Mouse (Mus musculus): ENCODE measurements around the gene Sf3a1. TPM values are rescaled to one million over a fixed set of nuclear protein-coding genes. Genes with fewer than 3 reads are reported as not detected.

Gene Sf3a1
- polyA plus RNA-seq, 2 experiments from 2014 or later, result 57.5 to 68.2 TPM

GRCm38 (mm10) chr11:4218637-4219036 lies 58.5 kb downstream of the Sf3a1 start:
- no peak for ATAC-seq

- no peak for ATAC-seq
These were observed 59.2 kb downstream of the Sf3a1 start for GRCm38 (mm10) chr11:4219317-4219751.

GRCm38 (mm10) chr11:4219908-4220307 lies 59.8 kb downstream of the Sf3a1 start:
- no peak for ATAC-seq

- peak; percentile 38 for ATAC-seq
These were observed 60.6 kb downstream of the Sf3a1 start for GRCm38 (mm10) chr11:4220443-4221400.

- ATAC-seq, result no peak
These were observed 62.1 kb downstream of the Sf3a1 start for GRCm38 (mm10) chr11:4222046-4222950.

- no peak for ATAC-seq
These were observed 63.4 kb downstream of the Sf3a1 start for GRCm38 (mm10) chr11:4223393-4224188.

GRCm38 (mm10) chr11:4224223-4224622 lies 64.1 kb downstream of the Sf3a1 start:
- ATAC-seq, result no peak

GRCm38 (mm10) chr11:4226569-4227325 lies 66.6 kb downstream of the Sf3a1 start:
- no peak for ATAC-seq

GRCm38 (mm10) chr11:4228463-4228862 lies 68.3 kb downstream of the Sf3a1 start:
- ATAC-seq, result no peak

GRCm38 (mm10) chr11:4229841-4230240 lies 69.7 kb downstream of the Sf3a1 start:
- ATAC-seq, result no peak

- no peak for ATAC-seq
These were observed 71.3 kb downstream of the Sf3a1 start for GRCm38 (mm10) chr11:4231435-4231834.

Other genes with a start within 250 kb of the Sf3a1 start
- 1 to 10 TPM in 1 of 2 experiments, under 1 TPM in 1; 0.75 to 2.2 TPM for gene Slc35e4, start 245.7 kb upstream of the Sf3a1 start, polyA plus RNA-seq (2017; shearing (Covaris generic))
- gene Tcn2, start 228.2 kb upstream of the Sf3a1 start, polyA plus RNA-seq (2017; shearing (Covaris generic)), result 10 to 100 TPM; 28.0 to 31.2 TPM
- gene Pes1, start 196.4 kb upstream of the Sf3a1 start, polyA plus RNA-seq (2017; shearing (Covaris generic)), result 100 to 1,000 TPM in 1 of 2 experiments, 10 to 100 TPM in 1; 82.0 to 111 TPM
- gene 4930556J24Rik, start 183.6 kb upstream of the Sf3a1 start, polyA plus RNA-seq (2017; shearing (Covaris generic)), result not detected
- not detected for gene Gal3st1, start 176.7 kb upstream of the Sf3a1 start, polyA plus RNA-seq (2017; shearing (Covaris generic))
- gene Sec14l4, start 128.9 kb upstream of the Sf3a1 start, polyA plus RNA-seq (2017; shearing (Covaris generic)), result not detected
- not detected for gene Sec14l3, start 95.5 kb upstream of the Sf3a1 start, polyA plus RNA-seq (2017; shearing (Covaris generic))
- 1 to 10 TPM; 1.2 to 1.8 TPM for gene Mtfp1, start 64.9 kb upstream of the Sf3a1 start, polyA plus RNA-seq (2017; shearing (Covaris generic))
- 1 to 10 TPM in 1 of 2 experiments, under 1 TPM in 1; 0.71 to 3.8 TPM for gene Sec14l2, start 36.9 kb upstream of the Sf3a1 start, polyA plus RNA-seq (2017; shearing (Covaris generic))
- 10 to 100 TPM in 1 of 2 experiments, 1 to 10 TPM in 1; 7.3 to 11.2 TPM for gene Rnf215, start 25.1 kb upstream of the Sf3a1 start, polyA plus RNA-seq (2017; shearing (Covaris generic))
- gene Ccdc157, start 57 bp upstream of the Sf3a1 start, polyA plus RNA-seq (2017; shearing (Covaris generic)), result 1 to 10 TPM; 2.7 to 3.0 TPM
- gene Tbc1d10a, start 26.4 kb downstream of the Sf3a1 start, polyA plus RNA-seq (2017; shearing (Covaris generic)), result 10 to 100 TPM; 23.0 to 30.6 TPM
- 10 to 100 TPM; 32.3 to 51.9 TPM for gene Castor1, start 57.9 kb downstream of the Sf3a1 start, polyA plus RNA-seq (2017; shearing (Covaris generic))
- 10 to 100 TPM; 18.6 to 22.8 TPM for gene Osm, start 76.1 kb downstream of the Sf3a1 start, polyA plus RNA-seq (2017; shearing (Covaris generic))
- gene Lif, start 97.2 kb downstream of the Sf3a1 start, polyA plus RNA-seq (2017; shearing (Covaris generic)), result 1 to 10 TPM; 1.8 to 2.7 TPM